Mouse (Mus musculus) T-helper 17 cell (primary cell): ENCODE results near the gene Catsper1.
"Not testable (repeated sequence)": the region's sequence is repeated elsewhere in the genome, so short reads cannot be mapped to it uniquely, and the experiment has no call there.

Experiments
- in situ Hi-C, 2 experiments: fragments of 300-600 bp; cut with MboI, MseI; formaldehyde crosslinking; loops; 1 replicate in 1 of 2; 2 replicates in 1 of 2; pipeline ENCODE4 v1.15.1; 2025; ENCODE audit warnings: high pct_unique_total_duplicates in 2 of 2

The Catsper1 gene

GRCm38 (mm10) chr19:5349502-5349873 lies 13.9 kb downstream of the Catsper1 start, which contains the start of gene Cst6:
Cst6 (minus strand) TSS chr19:5349574.
- in situ Hi-C loops = not testable (repeated sequence)

- in situ Hi-C loops = no loop called here
These were observed 18.1 kb downstream of the Catsper1 start for GRCm38 (mm10) chr19:5353609-5354008.

- in situ Hi-C loops = no loop called here
These were observed 20.5 kb downstream of the Catsper1 start for GRCm38 (mm10) chr19:5356080-5356479.

GRCm38 (mm10) chr19:5362186-5362585 lies 26.6 kb downstream of the Catsper1 start:
- in situ Hi-C loops = no loop called here

- in situ Hi-C loops = no loop called here
These were observed 28.6 kb downstream of the Catsper1 start for GRCm38 (mm10) chr19:5364124-5364523.

GRCm38 (mm10) chr19:5365751-5366150 lies 30.2 kb downstream of the Catsper1 start:
- in situ Hi-C loops = no loop called here

- in situ Hi-C loops = no loop called here
These were observed 30.9 kb downstream of the Catsper1 start, which contains the start of gene Eif1ad for GRCm38 (mm10) chr19:5366175-5367052. Eif1ad (plus strand) TSS chr19:5366741.

GRCm38 (mm10) chr19:5367053-5367359 lies 31.5 kb downstream of the Catsper1 start, which contains the start of gene Banf1:
Banf1 (minus strand) TSS chr19:5367168.
- in situ Hi-C loops = no loop called here

- in situ Hi-C loops = no loop called here
These were observed 31.9 kb downstream of the Catsper1 start for GRCm38 (mm10) chr19:5367455-5367854.

GRCm38 (mm10) chr19:5370932-5371331 lies 35.4 kb downstream of the Catsper1 start:
- in situ Hi-C loops = no loop called here

- in situ Hi-C loops = no loop called here
These were observed 37.2 kb downstream of the Catsper1 start for GRCm38 (mm10) chr19:5372724-5373123.

GRCm38 (mm10) chr19:5374177-5374576 lies 38.6 kb downstream of the Catsper1 start:
- in situ Hi-C loops = no loop called here

- in situ Hi-C loops = loop anchor here in 1 of 2 experiments (25.0 kb wide), 1 partner anchor 1812 kb away; no protein-coding TSS in a partner anchor
These were observed 39.2 kb downstream of the Catsper1 start for GRCm38 (mm10) chr19:5374748-5375147.

- in situ Hi-C loops = loop anchor here in 1 of 2 experiments (25.0 kb wide), 1 partner anchor 1815 kb away; no protein-coding TSS in a partner anchor
These were observed 41.9 kb downstream of the Catsper1 start for GRCm38 (mm10) chr19:5377446-5377845.

GRCm38 (mm10) chr19:5383326-5383725 lies 47.8 kb downstream of the Catsper1 start:
- in situ Hi-C loops = loop anchor here in 1 of 2 experiments (25.0 kb wide), 1 partner anchor 1821 kb away; no protein-coding TSS in a partner anchor

GRCm38 (mm10) chr19:5384715-5385114 lies 49.2 kb downstream of the Catsper1 start:
- in situ Hi-C loops = loop anchor here in 1 of 2 experiments (25.0 kb wide), 1 partner anchor 1822 kb away; no protein-coding TSS in a partner anchor

GRCm38 (mm10) chr19:5388011-5388441 lies 52.5 kb downstream of the Catsper1 start:
- in situ Hi-C loops = loop anchor here in 1 of 2 experiments (25.0 kb wide), 1 partner anchor 1826 kb away; no protein-coding TSS in a partner anchor

- in situ Hi-C loops = loop anchor here in 1 of 2 experiments (25.0 kb wide), 1 partner anchor 1826 kb away; no protein-coding TSS in a partner anchor
These were observed 53.2 kb downstream of the Catsper1 start, which contains the start of gene Sart1 for GRCm38 (mm10) chr19:5388588-5389242. Sart1 (minus strand) TSS chr19:5388703.

- in situ Hi-C loops = loop anchor here (5.0 to 25.0 kb wide), 2 partner anchors 63 to 1827 kb away; no protein-coding TSS in a partner anchor
These were observed 54.1 kb downstream of the Catsper1 start for GRCm38 (mm10) chr19:5389647-5390046.

GRCm38 (mm10) chr19:5390416-5390815 lies 54.9 kb downstream of the Catsper1 start:
- in situ Hi-C loops = loop anchor here (5.0 to 25.0 kb wide), 2 partner anchors 62 to 1828 kb away; no protein-coding TSS in a partner anchor

- in situ Hi-C loops = loop anchor here (5.0 to 25.0 kb wide), 2 partner anchors 59 to 1831 kb away; no protein-coding TSS in a partner anchor
These were observed 57.4 kb downstream of the Catsper1 start for GRCm38 (mm10) chr19:5392892-5393291.
